Mouse (Mus musculus): ENCODE measurements around the gene Cln6.
A peak's percentile ranks its signal among the peaks of the same experiment; 100 is the strongest.
"Not testable (repeated sequence)": the region's sequence is repeated elsewhere in the genome, so short reads cannot be mapped to it uniquely, and the experiment has no call there.

Cln6 gene

DNA sequence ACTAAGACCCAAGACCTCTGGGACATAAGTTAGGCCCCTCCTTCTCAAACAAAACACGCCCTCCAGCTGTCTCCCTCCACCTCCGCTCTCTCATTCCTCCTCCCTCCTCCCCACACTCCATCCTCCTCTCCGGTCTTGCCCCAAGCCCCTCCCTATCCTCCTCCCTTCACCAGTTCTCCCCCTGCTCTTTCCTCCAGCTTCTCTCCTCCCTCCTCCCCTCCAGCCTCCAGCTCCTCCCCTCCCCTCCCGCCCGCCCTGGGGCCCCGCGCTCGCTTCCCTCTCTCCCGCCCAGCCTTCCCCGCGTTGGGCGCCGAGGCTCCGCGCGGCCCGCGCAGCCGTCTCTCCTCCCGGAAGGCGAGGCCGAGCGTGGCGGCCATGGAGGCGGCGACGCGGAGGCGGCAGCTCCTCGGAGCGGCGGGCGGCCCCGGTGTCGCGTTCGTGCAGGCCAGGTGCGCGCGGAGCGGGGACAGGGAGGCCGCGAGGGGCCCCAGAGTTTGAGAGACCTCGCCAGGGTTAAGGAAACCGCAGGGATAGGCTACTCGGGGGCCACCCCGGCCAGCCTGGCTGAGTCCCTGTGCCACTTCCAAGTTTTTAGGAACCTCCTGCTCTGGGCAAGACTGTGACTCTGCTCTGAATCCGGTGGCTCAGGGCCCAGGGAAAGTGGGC is at the start of gene Cln6:
Cln6 (plus strand) TSS at position 280 of the 666 bp plus-strand sequence.
- DNase-seq (ENCODE audit: low spot score), result peak; percentile 91

DNA sequence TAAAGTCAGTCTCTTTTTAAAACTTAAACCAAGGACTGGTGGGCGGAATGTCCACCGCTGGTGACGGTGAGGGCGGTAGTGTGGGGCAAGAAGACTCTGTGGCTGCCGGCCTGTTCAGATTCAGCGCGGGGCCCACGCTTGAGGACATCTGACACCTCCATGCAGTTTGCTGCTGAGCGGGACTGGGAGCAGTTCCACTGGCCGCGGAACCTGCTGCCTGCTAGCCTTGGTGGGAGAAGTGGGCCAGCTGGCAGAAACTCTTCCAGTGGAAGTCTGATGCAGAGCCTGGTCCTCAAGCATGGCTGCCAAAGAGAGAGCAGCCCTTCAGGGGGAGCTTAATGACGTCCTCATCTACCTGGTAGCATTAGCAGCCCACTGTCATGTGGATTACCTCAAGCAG is 48.7 kb upstream of the Cln6 start:
- peak; percentile 3 for DNase-seq (ENCODE audit: low spot score)

- DNase-seq (ENCODE audit: low spot score), result not testable (repeated sequence)
These were observed 39.4 kb upstream of the Cln6 start for GRCm38 (mm10) chr9:62799218-62799617.

DNA sequence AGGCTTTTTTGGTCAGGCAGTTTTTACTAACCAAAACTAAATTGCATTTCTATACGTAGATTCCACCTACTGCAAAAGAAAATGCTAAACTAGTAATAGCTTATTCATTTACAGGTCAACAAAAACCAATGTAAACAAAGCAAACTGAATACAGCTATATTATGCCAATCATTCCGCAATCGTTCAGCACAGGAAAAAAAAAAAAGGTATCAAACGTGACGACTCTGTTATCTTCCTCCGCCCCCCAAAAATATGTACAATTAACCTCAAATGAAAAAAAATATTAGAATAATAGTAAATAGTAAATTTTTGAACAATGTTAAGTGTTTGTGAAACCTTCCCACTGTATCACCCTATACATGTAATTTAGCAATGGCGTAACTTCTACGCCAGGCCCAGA is 28.5 kb upstream of the Cln6 start:
- no peak for DNase-seq (ENCODE audit: low spot score)

- DNase-seq (ENCODE audit: low spot score), result peak; percentile 70
These were observed 27.8 kb upstream of the Cln6 start for GRCm38 (mm10) chr9:62810543-62811515.

GRCm38 (mm10) chr9:62811516-62812121 is 27.0 kb upstream of the Cln6 start, which contains the start of gene Fem1b:
Fem1b (minus strand) TSS chr9:62811934.
- DNase-seq (ENCODE audit: low spot score), result peak; percentile 97

DNA sequence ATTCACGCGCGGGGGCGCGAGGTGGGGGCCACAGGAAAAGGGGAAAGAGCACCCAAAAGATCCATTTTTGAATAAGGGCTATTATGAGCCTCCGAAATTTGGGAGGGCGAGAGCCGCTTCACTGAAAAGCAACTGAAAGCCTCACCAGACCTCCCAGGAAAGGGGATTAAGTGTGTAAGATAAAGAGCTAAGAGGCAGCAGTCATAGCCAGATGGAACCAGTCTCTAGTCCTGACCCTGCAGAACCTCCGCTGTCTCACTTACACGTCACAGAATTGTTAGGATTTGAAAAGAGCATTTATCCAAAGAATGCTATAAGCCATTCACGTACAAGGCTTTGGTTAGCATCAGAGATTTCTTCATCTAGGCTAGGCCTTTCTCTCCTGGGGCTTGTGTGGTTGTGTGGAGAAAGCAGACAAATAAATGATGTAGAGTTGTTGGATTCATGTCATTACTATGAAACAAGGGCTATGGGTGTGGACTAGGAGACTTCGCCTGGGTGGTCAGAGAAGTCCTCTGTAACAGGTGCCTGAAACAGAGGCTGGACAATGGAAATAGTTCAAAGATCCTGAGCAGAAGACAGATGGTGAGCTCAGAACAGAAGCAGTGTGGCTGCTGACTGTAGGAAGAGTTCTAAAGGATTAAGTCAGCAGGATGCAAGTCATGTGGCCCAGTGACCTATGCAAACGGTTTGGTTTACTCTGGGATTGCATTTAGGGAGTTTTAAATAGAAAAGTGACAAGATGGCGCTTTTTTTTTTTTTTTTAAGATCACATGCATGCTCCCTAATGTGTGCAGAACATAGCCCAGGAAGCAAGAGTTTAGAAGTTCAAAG is 26.2 kb upstream of the Cln6 start:
- DNase-seq (ENCODE audit: low spot score), result peak; percentile 51

- DNase-seq (ENCODE audit: low spot score), result no peak
These were observed 23.8 kb upstream of the Cln6 start for GRCm38 (mm10) chr9:62814751-62815150.

- no peak for DNase-seq (ENCODE audit: low spot score)
These were observed 22.1 kb upstream of the Cln6 start for GRCm38 (mm10) chr9:62816323-62817098.

DNA sequence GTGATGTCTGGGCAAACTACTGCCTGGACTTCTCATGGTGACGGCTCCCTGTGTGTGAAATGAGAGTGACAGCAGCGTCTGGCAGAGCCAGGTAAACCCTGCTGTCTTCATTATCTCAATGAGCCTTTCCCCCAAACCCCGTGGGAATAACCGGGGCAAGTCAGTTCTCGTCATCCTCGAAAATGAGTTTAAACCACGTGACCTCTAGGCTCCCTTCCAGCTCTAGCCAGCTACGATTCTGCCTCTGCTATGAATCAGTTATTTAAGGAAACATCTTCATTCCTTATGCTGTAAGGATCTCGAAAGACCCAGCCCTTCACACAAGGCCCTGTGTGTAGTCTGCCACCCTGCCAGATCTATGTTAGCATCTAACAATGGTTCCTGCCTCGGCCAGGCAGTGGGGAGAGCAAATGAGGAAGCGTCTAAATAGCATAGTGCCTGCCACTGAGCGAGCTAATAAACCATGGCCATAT is 21.4 kb upstream of the Cln6 start:
- no peak for DNase-seq (ENCODE audit: low spot score)

GRCm38 (mm10) chr9:62817828-62818614 is 20.6 kb upstream of the Cln6 start:
- DNase-seq (ENCODE audit: low spot score), result no peak

DNA sequence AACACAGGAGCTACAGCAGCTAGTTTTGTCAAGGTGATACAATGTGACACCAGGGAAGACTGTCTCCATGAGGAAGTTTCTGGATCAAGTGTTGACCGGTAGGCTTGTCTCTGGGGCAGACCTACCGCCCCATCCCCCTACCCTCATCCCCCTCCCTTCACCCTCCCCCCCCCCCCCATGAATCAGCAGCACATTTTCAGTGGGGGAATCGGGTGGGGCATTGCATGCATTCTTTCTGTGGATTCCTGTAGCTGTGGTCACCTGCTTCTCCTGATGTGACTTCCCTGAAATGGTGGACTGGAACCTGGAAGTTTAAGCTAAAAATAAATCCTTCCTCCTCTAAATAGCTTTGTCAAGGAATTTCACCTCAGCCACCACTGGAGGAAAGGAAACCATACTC is 19.1 kb upstream of the Cln6 start:
- DNase-seq (ENCODE audit: low spot score), result no peak

DNA sequence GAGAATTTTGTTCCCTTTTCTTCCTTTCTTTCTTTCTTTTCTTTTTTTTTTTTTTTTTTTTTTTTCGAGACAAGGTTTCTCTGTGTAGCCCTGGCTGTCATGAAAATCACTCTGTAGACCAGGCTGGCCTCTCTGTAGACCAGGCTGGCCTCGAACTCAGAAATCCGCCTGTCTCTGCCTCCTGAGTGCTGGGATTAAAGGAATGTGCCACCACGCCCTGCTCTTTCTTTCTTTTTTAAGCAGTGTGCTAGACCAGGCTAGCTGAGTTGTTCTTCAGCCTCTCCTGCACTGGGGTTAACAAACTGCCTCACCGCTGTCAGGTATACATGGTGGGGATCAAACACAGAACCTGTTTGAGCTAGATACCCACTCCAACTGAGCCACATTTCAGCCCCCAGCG is 18.7 kb upstream of the Cln6 start:
- not testable (repeated sequence) for DNase-seq (ENCODE audit: low spot score)

DNA sequence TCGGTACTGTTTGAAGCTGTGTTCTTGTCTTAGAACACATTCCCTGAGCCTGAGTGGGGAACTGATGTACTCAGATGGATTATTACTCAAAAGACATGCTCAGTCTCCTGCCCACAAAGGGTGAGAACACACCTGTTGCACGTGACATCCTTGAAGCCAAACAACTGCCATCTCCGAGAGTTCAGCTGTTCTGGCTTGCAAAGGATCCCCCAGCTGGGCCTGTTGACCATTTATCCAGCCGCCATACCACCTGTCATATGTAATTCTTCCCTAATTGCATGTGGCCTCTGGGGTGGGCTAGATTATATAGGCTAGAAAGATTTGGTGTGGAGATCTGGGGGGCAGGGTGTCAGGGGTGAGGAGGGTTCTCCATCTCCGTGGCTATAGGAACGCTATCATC is 17.8 kb upstream of the Cln6 start:
- DNase-seq (ENCODE audit: low spot score), result no peak

GRCm38 (mm10) chr9:62821811-62822210 is 16.8 kb upstream of the Cln6 start:
- DNase-seq (ENCODE audit: low spot score), result no peak

- peak; percentile 67 for DNase-seq (ENCODE audit: low spot score)
These were observed 12.7 kb upstream of the Cln6 start for GRCm38 (mm10) chr9:62825791-62826393.

- no peak for DNase-seq (ENCODE audit: low spot score)
These were observed 12.1 kb upstream of the Cln6 start for GRCm38 (mm10) chr9:62826456-62826855.

- DNase-seq (ENCODE audit: low spot score), result peak; percentile 75
These were observed 10.5 kb upstream of the Cln6 start for GRCm38 (mm10) chr9:62827939-62828652.

DNA sequence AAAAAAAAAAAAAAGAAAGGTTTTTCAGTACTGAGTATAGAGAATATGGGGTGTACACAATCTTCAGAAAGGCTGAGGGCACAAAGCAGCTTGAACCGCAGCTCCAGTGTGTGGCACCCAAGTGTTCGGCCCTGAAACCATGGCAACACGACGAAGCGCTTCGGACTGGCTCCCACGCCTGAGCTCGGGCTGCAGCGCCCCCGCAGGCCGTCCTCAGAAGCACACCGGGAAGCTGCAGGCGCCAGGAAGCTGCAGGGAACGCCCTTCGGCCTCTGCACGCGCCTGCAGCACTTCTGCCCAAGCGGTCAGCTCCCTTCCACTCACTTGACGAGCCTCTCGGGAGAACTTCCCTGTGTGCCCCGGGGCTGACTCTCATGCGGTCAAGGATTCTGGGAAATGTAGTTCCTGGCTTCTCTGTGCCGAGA is 9.9 kb upstream of the Cln6 start:
- DNase-seq (ENCODE audit: low spot score), result peak; percentile 98
